Mouse (Mus musculus): ENCODE data around the gene Hist1h2ba. TPM values are rescaled to one million over a fixed set of nuclear protein-coding genes. Genes with fewer than 3 reads are reported as not detected.

Gene Hist1h2ba
- total and polyA plus RNA-seq, 3 experiments, result not detected

- Histone ChIP-seq H3K4me1 (ENCODE audit: insufficient read depth, low read depth, low read length) (peaks cover 3% of the 10 kb centered on the region; the same call in 1 of the 2 replicates), H3K9me3 (replicated peaks) (no peaks in the 10 kb centered on the region), H3K36me3 (replicated peaks) (no peaks in the 10 kb centered on the region), H3K27me3 (ENCODE audit: insufficient read depth, low read length) (peaks cover 2% of the 10 kb centered on the region; the same call in 1 of the 2 replicates), H3K4me3 (ENCODE audit: low read depth, low read length) (no peak overlapping the region)
- TF ChIP-seq GATA1 (IDR thresholded peaks at IDR 0.05; ENCODE audit: borderline replicate concordance, low read length) (no peak), POLR2AphosphoS5 (IDR thresholded peaks at IDR 0.05; ENCODE audit: insufficient replicate concordance, low read depth, low read length) (no peak)
- ATAC-seq (ENCODE audit: extremely low read depth, insufficient number of reproducible peaks, low FRiP score, poor library complexity, severe bottlenecking) (no peak), DNase-seq (ENCODE audit: low spot score) (no peak)
Measured at GRCm38 (mm10) chr13:23949484-23950246, 15.7 kb upstream of the Hist1h2ba start.

GRCm38 (mm10) chr13:23946254-23946653 lies 12.3 kb upstream of the Hist1h2ba start:
- TF ChIP-seq GATA2 (IDR thresholded peaks at IDR 0.05; ENCODE audit: borderline replicate concordance, low read depth, low read length) (no peak), POLR2AphosphoS5 (IDR thresholded peaks at IDR 0.05; ENCODE audit: insufficient replicate concordance, low read depth, low read length) (no peak), CTCF (IDR thresholded peaks at IDR 0.05; ENCODE audit: low read depth, low read length) (no peak), GATA1 (IDR thresholded peaks at IDR 0.05; ENCODE audit: borderline replicate concordance, low read length) (no peak), TAL1 (conservative IDR thresholded peaks at IDR 0.05; ENCODE audit: low read depth, low read length) (no peak)
- H3K4me3 ChIP-seq (ENCODE audit: low read depth, low read length), result no peak overlapping the region
- H3K4me1 ChIP-seq (ENCODE audit: insufficient read depth, low read depth, low read length), result no peaks in the 10 kb centered on the region
- H3K36me3 ChIP-seq (replicated peaks), result no peaks in the 10 kb centered on the region
- H3K27me3 ChIP-seq (ENCODE audit: insufficient read depth, low read length), result peaks cover 3% of the 10 kb centered on the region
- DNase-seq (ENCODE audit: low spot score), result no peak
- H3K9me3 ChIP-seq (replicated peaks), result no peaks in the 10 kb centered on the region
- no peak for ATAC-seq (ENCODE audit: extremely low read depth, insufficient number of reproducible peaks, low FRiP score, poor library complexity, severe bottlenecking)

- no peak for TF ChIP-seq GATA2 (IDR thresholded peaks at IDR 0.05; ENCODE audit: borderline replicate concordance, low read depth, low read length)
- TF ChIP-seq GATA1 (IDR thresholded peaks at IDR 0.05; ENCODE audit: borderline replicate concordance, low read length), result no peak
- TF ChIP-seq TAL1 (conservative IDR thresholded peaks at IDR 0.05; ENCODE audit: low read depth, low read length), result no peak
- no peak for TF ChIP-seq CTCF (IDR thresholded peaks at IDR 0.05; ENCODE audit: low read depth, low read length)
- no peak for TF ChIP-seq POLR2AphosphoS5 (IDR thresholded peaks at IDR 0.05; ENCODE audit: insufficient replicate concordance, low read depth, low read length)
- Histone ChIP-seq H3K4me1 (ENCODE audit: insufficient read depth, low read depth, low read length) (no peaks in the 10 kb centered on the region), H3K9me3 (replicated peaks) (no peaks in the 10 kb centered on the region), H3K36me3 (replicated peaks) (no peaks in the 10 kb centered on the region), H3K27me3 (ENCODE audit: insufficient read depth, low read length) (peaks cover 5% of the 10 kb centered on the region; the same call in 1 of the 2 replicates), H3K4me3 (ENCODE audit: low read depth, low read length) (no peak overlapping the region)
- DNase-seq (ENCODE audit: low spot score) (no peak), ATAC-seq (ENCODE audit: extremely low read depth, insufficient number of reproducible peaks, low FRiP score, poor library complexity, severe bottlenecking) (no peak)
Measured at GRCm38 (mm10) chr13:23942861-23943260, 8.9 kb upstream of the Hist1h2ba start.

GRCm38 (mm10) chr13:23940291-23940690 lies 6.3 kb upstream of the Hist1h2ba start:
- no peak for ATAC-seq (ENCODE audit: extremely low read depth, insufficient number of reproducible peaks, low FRiP score, poor library complexity, severe bottlenecking)

GRCm38 (mm10) chr13:23938699-23939098 lies 4.7 kb upstream of the Hist1h2ba start:
- Histone ChIP-seq H3K4me3 (ENCODE audit: low read depth, low read length) (no peak overlapping the region), H3K36me3 (replicated peaks) (no peaks in the 10 kb centered on the region), H3K4me1 (ENCODE audit: insufficient read depth, low read depth, low read length) (no peaks in the 10 kb centered on the region), H3K27me3 (ENCODE audit: insufficient read depth, low read length) (peaks cover 8% of the 10 kb centered on the region), H3K9me3 (replicated peaks) (no peaks in the 10 kb centered on the region)
- TF ChIP-seq CTCF (IDR thresholded peaks at IDR 0.05; ENCODE audit: low read depth, low read length) (no peak), GATA1 (IDR thresholded peaks at IDR 0.05; ENCODE audit: borderline replicate concordance, low read length) (no peak), POLR2AphosphoS5 (IDR thresholded peaks at IDR 0.05; ENCODE audit: insufficient replicate concordance, low read depth, low read length) (no peak), GATA2 (IDR thresholded peaks at IDR 0.05; ENCODE audit: borderline replicate concordance, low read depth, low read length) (no peak), TAL1 (conservative IDR thresholded peaks at IDR 0.05; ENCODE audit: low read depth, low read length) (no peak)
- DNase-seq (ENCODE audit: low spot score), result no peak
- ATAC-seq (ENCODE audit: extremely low read depth, insufficient number of reproducible peaks, low FRiP score, poor library complexity, severe bottlenecking), result no peak

More at GRCm38 (mm10) chr13:23940291-23940690, 6.3 kb upstream of the Hist1h2ba start:
- Histone ChIP-seq H3K27me3 (ENCODE audit: insufficient read depth, low read length) (peaks cover 5% of the 10 kb centered on the region; the same call in 1 of the 2 replicates), H3K36me3 (replicated peaks) (no peaks in the 10 kb centered on the region), H3K9me3 (replicated peaks) (no peaks in the 10 kb centered on the region), H3K4me1 (ENCODE audit: insufficient read depth, low read depth, low read length) (no peaks in the 10 kb centered on the region), H3K4me3 (ENCODE audit: low read depth, low read length) (no peak overlapping the region)
- no peak for DNase-seq (ENCODE audit: low spot score)
- TF ChIP-seq GATA2 (IDR thresholded peaks at IDR 0.05; ENCODE audit: borderline replicate concordance, low read depth, low read length), result no peak
- TF ChIP-seq GATA1 (IDR thresholded peaks at IDR 0.05; ENCODE audit: borderline replicate concordance, low read length), result no peak
- TF ChIP-seq POLR2AphosphoS5 (IDR thresholded peaks at IDR 0.05; ENCODE audit: insufficient replicate concordance, low read depth, low read length), result no peak
- no peak for TF ChIP-seq CTCF (IDR thresholded peaks at IDR 0.05; ENCODE audit: low read depth, low read length)
- no peak for TF ChIP-seq TAL1 (conservative IDR thresholded peaks at IDR 0.05; ENCODE audit: low read depth, low read length)

- no peaks in the 10 kb centered on the region for H3K4me1 ChIP-seq (ENCODE audit: insufficient read depth, low read depth, low read length)
- no peak for ATAC-seq (ENCODE audit: extremely low read depth, insufficient number of reproducible peaks, low FRiP score, poor library complexity, severe bottlenecking)
- no peak within 1 kb of the TSS for H3K4me3 ChIP-seq (ENCODE audit: low read depth, low read length)
- H3K36me3 ChIP-seq (replicated peaks), result no peaks in the 10 kb centered on the region
- H3K9me3 ChIP-seq (replicated peaks), result no peaks in the 10 kb centered on the region
- no peak for DNase-seq (ENCODE audit: low spot score)
- TF ChIP-seq CTCF (IDR thresholded peaks at IDR 0.05; ENCODE audit: low read depth, low read length), result no peak
- TF ChIP-seq GATA2 (IDR thresholded peaks at IDR 0.05; ENCODE audit: borderline replicate concordance, low read depth, low read length), result no peak
- no peak for TF ChIP-seq GATA1 (IDR thresholded peaks at IDR 0.05; ENCODE audit: borderline replicate concordance, low read length)
- no peak for TF ChIP-seq TAL1 (conservative IDR thresholded peaks at IDR 0.05; ENCODE audit: low read depth, low read length)
- TF ChIP-seq POLR2AphosphoS5 (IDR thresholded peaks at IDR 0.05; ENCODE audit: insufficient replicate concordance, low read depth, low read length), result no peak
- H3K27me3 ChIP-seq (ENCODE audit: insufficient read depth, low read length), result peaks cover 4% of the 10 kb centered on the region; the same call in 1 of the 2 replicates
Measured at GRCm38 (mm10) chr13:23934211-23934520, 210 bp upstream of the Hist1h2ba start, which contains the start of gene Hist1h2aa. Gene Hist1h2aa, plus strand, starts transcription at chr13:23934462.
